Mouse (Mus musculus) lung, postnatal 0 days (tissue): ENCODE data around the gene Tgfbr3l.

ENCODE experiments used
- CTCF ChIP-seq: IDR thresholded peaks from 2 replicates; pipeline ENCODE4 v1.5.1; 2016; ENCODE audit warnings: antibody characterized with exemption, mild to moderate bottlenecking
- EP300 ChIP-seq: IDR thresholded peaks from 2 replicates; pipeline ENCODE4 v1.6.1; 2016; ENCODE audit warnings: antibody characterized with exemption, mild to moderate bottlenecking, control low read depth

- TF ChIP-seq CTCF (no peak), EP300 (no peak)
These were observed 49.8 kb downstream of the Tgfbr3l start for GRCm38 (mm10) chr8:4297822-4298221.
